Mouse (Mus musculus) layer of hippocampus, postnatal 14 days (tissue): ENCODE data around the gene Phox2a. TPM values are rescaled to one million over a fixed set of nuclear protein-coding genes. Genes with fewer than 3 reads are reported as not detected.

Source experiments
- DNase-seq, 2 experiments: peaks; one replicate each; pipeline ENCODE4 v3.0.0; 2021 to 2022; ENCODE audit warnings: low spot score in 2 of 2, mixed read lengths in 1 of 2
- total RNA-seq, 2 experiments: library from RNA; stranded (reverse); gene quantifications; 2 replicates each; pipeline ENCODE4 v1.2.3; 2021

Gene Phox2a
- total RNA-seq, 2 experiments from 2014 or later, result not detected

DNA sequence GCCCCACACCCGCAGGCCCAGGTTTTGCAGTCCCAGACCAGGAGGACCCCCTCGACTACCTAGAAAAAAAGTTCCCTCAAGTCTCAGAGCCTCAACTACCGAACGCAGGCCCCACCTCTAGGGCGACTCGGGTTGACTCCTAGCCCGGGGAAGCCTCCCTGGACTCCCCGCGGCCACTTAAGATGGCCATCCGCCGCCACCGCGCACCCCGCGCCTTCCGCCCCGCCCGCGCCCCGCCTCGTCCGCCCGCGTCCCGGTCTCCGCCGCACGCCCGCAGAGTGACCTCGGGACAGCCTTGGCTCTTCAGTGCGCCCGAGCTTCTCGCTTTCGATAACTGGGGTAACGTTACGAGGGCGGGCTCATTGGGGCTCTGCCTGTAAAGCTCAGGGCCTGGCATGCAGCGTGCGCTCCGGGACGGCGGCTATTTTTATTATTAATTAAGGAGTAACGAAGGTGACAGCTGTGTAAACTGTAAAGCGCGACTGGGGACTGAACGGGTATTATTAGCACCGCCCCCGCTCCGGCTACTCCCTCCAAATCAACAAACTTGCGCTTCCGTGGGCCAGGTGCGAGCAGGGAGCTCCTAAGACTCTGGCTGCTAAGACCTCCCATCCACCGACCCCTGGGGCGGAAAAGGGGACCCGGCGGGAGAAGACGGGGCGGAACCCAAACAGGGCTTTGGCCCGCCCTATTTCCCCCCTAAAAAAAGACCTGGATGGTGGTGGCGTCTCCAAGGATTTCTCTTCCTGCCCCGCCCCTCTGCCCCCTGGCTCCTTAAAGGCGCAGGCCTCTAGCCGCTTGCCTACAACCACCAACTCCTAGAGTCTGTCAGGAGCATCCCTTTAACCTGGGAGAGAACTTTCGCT lies 19.7 kb downstream of the Phox2a start, which contains the start of gene Inppl1:
TSS of gene Inppl1 (minus strand) at position 624 of the 866 bp plus-strand sequence.
- DNase-seq, result peak; percentile 50 to 69

DNA sequence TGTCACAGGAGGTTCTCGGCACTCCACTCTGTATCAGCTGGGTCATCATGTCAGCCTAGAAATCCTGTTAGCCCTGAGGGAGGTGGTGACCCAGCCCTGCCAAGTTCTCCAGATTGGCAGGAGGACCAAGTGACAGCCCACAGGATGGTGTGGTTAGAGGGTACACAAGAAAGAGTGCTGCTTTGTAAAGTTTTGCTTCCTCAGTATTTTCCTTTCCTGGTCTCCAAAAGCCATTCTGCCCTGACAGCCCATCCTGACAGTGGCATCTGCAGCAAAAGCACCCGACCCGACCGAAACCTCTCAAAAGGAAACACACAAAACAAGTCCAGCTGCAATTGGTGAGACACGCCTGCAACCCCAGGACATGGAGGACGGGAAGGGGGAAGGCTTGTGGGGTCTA lies 26.1 kb downstream of the Phox2a start:
- no peak for DNase-seq

DNA sequence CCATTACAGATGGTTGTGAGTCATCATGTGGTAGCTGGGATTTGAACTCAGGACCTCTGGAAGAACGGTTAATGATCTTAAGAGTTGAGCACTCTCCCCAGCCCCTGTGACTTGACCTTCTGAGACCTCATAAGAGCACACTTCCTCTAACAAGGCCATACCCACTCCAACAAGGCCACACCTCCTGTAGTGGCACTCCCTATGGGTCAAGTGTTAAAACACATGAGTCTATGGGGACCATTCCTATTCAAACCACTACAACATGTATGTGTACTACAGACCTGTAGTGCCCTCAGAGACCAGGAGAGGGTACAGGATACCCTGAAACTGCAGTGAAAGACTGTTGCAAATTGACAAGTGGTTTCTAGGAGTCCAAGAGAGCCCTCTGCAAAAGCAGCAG lies 29.8 kb downstream of the Phox2a start:
- no peak for DNase-seq

DNA sequence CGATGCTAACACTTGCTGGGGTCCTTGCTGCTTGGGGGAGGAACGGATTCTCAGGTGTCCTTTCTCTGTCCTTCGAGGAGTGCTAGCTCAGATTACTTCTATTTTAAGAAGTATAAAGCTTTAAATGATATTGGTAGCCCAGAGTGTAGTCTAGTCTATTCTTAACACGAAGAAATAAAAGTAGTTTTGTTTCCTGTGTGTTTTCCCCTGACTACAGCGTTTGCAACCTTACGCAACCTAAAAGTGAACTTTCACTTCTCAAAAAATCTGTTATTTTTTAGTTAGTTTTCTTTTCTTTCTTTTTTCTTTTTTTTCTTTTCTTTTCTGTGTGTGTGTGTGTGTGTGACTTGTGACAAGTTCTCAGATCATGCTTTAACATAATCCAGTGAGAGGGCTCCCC lies 33.6 kb downstream of the Phox2a start:
- no peak for DNase-seq

DNA sequence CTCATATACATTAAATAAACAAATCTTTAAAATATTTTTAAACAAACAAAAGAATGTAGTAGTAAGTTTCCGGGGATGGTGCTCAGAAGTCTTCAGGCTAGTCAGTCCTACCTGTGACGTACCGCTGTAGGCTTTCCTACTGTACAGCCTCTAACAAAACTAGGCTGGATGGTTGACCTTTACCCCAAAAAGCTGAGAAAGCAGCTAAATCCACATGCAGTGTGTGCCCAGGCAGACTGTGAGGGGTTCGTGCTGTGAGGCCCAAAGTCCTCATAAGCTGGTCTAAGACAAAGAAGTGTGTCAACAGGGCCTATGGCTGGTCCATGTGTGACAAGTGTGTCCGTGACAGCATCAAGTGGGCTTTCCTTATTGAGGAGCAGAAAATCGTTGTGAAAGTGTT lies 34.7 kb downstream of the Phox2a start:
- no peak for DNase-seq

DNA sequence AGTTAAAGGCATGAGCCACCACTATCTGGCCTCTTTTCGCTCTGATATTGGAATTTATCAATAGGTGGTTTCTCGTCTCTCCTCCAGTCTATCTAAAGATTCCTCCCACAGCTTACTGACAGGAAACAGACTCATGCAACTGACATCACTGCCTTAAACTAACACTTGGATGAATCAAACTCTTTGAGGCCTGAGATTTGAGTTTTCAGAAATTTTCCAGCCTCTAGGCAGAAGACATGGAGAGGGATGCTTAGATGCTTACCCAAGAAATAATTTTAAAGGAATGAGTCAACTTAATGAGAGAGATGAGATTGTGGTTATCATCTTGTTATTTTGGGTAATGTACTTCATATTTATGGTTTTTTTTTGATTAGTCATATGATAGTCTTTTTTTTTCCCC lies 35.7 kb downstream of the Phox2a start:
- DNase-seq, result no peak

DNA sequence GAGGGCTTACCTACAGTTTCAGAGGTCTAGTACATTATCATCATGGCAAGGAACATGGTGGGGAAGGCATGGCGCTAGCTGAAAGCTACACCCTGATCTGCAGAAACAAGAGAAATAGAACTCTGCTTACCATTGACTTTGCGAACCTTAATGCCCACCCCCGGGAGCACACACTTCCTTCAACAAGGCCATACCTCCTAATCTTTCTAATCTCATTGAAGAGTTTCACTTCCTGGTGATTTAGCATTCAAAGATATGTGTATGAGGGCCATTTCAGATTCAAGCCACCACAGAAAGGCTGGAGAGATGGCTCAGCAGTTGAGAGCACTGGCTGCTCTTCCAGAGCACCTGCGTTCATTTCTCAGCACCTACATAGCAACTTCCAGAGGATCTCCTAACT lies 39.0 kb downstream of the Phox2a start, which contains the start of gene Folr2:
TSS of gene Folr2 (minus strand) at position 101 of the 400 bp plus-strand sequence.
- DNase-seq, result no peak

DNA sequence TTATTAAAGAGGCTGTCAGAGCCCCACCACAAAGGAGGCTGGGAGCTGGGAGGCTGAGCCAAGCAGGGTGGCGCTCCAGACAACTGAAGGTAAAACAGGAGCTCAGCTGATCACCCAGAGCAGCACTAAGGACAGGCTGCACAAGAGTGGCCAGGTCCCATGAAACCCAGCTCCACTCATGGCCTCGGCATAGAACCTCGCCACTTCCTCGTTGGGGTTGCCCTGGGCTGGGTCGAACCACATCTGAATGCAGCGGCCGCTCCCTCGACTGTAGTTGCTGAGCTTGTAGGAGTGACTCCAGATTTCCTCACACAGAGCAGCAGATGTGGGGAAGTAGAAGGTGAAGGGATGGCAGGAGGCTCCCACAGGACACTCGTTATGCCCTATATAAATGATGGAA lies 40.2 kb downstream of the Phox2a start:
- DNase-seq, result no peak

DNA sequence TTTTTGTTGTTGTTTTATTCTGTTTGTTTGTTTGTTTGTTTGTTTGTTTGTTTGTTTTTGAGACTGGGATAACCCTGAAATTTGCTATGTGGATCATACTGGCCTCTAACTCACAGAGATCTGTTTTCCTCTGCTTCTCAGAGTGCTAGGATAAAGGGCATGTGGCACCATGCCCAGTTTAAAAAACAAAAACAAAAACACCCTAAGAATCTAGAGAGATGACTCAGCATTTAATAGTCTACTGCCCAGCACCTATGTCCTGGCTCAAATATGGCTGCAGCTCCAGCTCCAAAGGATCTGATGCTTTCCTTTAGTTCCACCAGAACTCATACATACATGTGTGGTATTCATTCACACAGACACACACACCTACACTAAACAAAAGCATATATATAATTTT lies 42.9 kb downstream of the Phox2a start:
- DNase-seq, result no peak

DNA sequence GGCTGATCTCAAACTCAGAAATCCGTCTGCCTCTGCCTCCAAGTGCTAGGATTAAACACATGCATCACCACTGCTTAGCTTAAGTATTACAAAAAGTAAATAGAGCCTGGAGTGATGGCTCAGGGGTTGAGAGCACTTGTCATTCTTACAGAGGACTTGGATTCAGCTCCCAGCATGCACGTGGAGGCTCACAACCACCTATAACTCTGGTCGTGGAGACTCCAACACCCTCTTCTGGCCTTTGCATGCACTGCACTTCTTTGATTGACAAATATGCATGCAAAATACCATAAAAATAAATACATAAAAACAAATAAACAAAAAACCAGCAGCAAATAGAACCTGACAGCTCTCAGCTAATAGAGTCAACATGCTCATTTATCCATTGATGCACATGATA lies 44.2 kb downstream of the Phox2a start:
- DNase-seq, result no peak

DNA sequence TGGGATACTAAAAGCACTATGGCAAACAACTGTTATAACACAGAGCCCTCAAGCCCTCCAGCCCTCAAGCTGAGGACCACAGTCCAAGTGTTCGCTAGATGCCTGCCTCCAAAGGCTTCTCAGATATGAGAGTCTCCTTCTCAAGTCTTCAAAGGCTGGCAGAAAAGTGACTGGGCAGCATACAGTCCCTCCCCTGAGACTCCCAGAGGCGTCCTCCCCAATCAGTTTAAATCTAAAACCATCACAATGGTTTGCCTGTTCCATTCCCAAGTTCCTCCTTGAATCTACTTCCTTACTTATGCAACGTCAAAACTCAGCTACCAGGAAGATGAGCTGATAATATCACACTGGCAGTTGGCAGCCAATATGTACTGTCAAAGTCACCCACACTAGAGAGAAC lies 45.3 kb downstream of the Phox2a start, which contains the start of gene Anapc15:
TSS of gene Anapc15 (plus strand) at position 301 of the 400 bp plus-strand sequence.
- no peak for DNase-seq

DNA sequence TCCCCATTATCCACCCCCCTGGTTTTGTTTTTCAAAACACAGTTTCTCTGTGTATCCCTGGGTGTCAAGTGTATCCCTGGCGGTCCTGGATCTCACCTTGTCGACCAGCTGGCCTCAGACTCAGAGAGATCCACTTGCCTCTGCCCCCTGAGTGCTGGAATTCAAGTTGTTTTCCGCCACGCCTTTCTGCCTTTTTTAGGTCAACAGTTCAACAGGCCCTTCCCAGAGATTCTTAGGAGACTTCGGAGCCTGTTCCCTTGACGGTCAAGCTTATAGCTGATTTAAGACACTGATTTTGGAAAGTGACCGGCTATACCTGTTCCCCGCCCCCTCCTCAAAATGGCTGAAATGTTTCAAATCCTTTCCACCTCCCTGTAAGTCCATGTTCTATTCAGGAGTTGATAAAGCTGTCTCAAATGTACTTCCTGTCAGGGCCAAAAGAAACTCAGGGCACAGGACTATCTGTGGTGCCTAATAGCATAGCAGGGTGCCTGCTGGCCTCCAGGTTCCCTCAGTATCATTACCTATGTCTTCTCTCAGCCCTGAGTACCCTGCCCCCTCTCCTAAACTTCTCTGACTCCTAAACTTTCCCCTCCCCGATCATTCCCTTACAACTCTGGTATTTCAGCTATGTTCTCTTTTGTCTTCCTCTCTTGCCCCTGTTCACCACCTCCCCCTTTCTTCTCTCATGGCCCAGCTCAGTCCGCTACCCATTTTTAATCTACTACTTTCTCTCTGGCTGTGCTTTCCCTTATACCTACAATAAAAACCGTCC lies 48.6 kb downstream of the Phox2a start:
- no peak for DNase-seq

DNA sequence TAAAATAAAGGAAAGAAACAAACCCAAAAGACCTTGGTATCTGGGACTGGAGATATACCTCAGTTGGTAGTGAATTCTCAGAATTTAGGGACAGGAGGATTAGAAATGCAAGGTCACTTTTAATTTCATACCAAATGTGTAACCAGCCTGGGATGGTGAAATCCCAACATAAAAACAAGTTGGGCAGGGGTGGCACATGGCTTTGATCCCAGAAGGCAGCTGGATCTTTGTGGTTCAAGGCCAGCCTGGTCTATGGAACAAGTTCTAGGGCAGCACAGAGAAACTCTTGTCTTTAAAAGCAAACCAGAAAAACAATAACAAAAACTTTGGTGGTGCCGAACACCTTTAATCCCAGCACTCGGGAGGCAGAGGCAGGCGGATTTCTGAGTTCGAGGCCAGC lies 49.4 kb downstream of the Phox2a start:
- no peak for DNase-seq

DNA sequence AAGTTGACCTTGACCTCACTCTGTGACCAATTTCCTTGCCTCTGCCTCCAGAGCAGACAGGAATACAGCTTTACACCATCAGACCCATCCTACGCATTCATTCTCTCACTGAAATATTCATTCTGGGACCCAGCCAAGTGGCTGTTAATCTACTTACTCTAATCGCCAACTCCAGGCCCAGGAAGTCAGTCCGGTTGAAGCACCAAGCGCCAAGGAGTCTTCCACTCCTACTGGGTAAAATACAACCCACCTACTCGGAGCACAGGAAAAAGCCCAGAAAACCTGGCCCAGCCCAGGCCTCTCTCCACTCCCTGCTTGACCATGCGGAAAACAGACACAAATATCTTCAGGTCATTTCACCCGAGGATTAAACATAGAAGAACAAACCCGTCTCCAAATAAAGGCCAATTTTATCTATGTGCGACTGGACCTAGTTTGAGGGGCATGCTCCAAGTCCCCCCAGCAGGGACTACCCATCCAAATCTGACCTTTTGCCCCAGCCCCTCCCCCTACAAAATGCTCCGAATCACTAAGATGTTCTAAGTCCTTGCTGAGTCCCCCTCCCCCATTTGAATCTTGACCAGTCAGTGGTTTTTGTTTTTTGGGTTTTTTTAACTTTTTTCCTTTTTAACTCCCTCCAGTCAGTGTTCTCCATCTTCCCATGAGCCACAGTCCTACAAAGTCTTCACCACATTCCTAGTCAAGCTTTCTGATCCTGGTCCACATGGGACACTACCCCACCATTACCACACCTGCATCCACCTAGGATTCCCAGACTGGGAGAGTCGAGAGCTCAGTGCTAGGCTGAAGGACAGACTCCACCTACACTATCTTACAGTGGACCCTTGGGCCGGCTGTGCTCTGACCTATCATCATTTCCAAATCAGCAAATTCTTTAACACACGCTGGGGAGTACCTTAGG lies 50.4 kb downstream of the Phox2a start:
- DNase-seq, result no peak

DNA sequence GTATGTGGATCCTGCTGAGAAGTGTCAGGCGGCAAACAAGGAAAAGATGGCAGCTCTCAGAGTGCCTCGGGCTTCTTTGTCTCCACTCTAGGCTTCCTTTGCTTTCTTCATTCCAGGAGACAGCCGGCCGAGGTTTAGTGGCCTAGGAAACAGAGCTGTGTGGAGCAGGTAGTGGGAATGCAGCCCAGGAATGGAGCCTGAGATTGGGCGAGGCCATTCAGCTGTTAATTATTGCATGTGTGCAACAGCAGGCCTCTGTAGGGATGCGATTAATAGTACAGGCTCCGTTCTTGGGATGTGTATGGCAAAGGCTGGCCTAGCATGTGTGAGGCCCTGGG lies 51.0 kb downstream of the Phox2a start:
- DNase-seq, result no peak

DNA sequence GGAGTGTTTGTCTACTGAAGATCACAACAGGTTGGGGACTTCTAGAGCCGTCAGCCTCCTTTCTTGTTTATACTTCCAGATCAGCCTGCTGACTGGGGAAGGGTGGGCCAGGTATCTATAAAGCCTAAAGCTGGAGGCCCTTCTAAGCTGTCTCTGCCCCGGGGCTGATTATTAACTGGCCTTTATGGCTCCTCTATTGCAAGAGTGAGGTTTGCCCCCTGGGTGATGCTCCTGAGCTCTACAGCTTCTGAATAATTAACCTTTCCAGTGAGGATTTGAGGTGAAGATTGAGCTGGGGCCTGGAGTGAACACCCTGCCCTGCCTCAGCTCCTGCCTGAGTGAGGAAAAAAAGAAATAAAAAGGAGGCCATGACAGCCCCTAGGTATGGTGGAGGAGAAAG lies 52.5 kb downstream of the Phox2a start, which contains the start of gene Folr1:
TSS of gene Folr1 (minus strand) at position 160 of the 400 bp plus-strand sequence.
- no peak for DNase-seq

DNA sequence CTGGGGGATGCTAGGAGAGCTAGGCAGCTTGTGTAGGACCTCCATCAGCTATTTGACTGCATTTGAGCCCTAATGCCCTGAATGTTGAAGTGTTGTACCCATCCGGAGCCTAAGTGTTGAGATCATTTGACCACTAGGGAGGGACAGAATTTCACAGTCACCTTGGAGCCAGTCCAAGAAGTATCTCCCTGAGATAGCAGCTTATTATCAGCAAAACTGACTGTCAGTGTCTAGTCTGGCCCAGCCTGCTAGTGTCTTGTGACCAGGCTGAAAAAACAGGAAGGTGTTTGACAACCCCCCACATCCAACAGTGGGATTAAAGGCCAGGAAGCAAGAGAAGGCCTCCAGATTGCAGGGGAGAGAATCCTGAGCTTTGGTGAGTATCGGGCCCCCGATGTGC lies 53.2 kb downstream of the Phox2a start:
- no peak for DNase-seq
